Mouse (Mus musculus) C2C12 (cell line): ENCODE results near the gene Foxc2.

ENCODE experiments used
- CEBPB ChIP-seq: IDR thresholded peaks from one replicate; pipeline ENCODE4 v1.6.1; 2011; ENCODE audit warnings: low read depth, mild to moderate bottlenecking, control low read depth, moderate library complexity
- CTCF ChIP-seq: IDR thresholded peaks from one replicate; pipeline ENCODE4 v1.5.1; 2011; ENCODE audit not compliant: control insufficient read depth, insufficient read depth, insufficient read length
- FOSL1 ChIP-seq: IDR thresholded peaks from one replicate; pipeline ENCODE4 v1.8.0; 2011; ENCODE audit warnings: mild to moderate bottlenecking, low read length; ENCODE audit not compliant: poor library complexity, insufficient read depth, severe bottlenecking
- MAX ChIP-seq: IDR thresholded peaks from one replicate; pipeline ENCODE4 v1.6.1; 2011; ENCODE audit warnings: mild to moderate bottlenecking, control low read depth
- MYOD1 ChIP-seq: IDR thresholded peaks from one replicate; pipeline ENCODE4 v1.6.1; 2011; ENCODE audit warnings: low read depth; ENCODE audit not compliant: control insufficient read depth, insufficient read length
- MYOG ChIP-seq: IDR thresholded peaks from one replicate; pipeline ENCODE4 v1.6.1; 2011; ENCODE audit not compliant: control insufficient read depth, insufficient read length; ENCODE audit errors: extremely low read depth
- USF1 ChIP-seq: IDR thresholded peaks from one replicate; pipeline ENCODE4 v1.6.1; 2011; ENCODE audit warnings: low read depth, mild to moderate bottlenecking, control low read depth, moderate library complexity

DNA sequence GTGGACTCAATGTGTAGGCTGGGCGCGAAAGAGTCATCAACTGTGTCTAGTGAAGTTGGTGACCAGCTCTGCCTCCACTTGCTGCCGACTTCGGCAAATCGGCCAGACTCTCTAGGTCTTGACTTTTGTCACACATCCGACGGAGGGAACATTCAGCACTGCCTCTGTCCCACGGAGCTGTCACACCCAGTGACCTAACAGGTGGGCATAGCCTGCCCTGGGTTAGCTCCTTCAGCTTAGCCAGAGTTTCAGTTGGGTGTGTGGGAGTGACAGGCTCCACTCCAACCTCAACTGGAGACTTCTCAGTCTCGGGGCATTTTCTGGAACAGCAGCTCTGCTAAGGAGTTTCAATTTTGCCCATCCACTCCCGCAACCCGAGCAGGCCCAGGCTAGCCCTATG is 18.5 kb downstream of the Foxc2 start:
- TF ChIP-seq CTCF = no peak
- no peak for TF ChIP-seq MYOG
- TF ChIP-seq CEBPB = no peak
- no peak for TF ChIP-seq USF1
- peak; percentile 10 for TF ChIP-seq MAX
- TF ChIP-seq MYOD1 = peak; percentile 23
- no peak for TF ChIP-seq FOSL1
